Mouse (Mus musculus) limb, embryonic 13.5 days (tissue): ENCODE data around the gene Ptch1. TPM values are rescaled to one million over a fixed set of nuclear protein-coding genes. Genes with fewer than 3 reads are reported as not detected.
A peak's percentile ranks its signal among the peaks of the same experiment; 100 is the strongest.

Experiments
- ATAC-seq: fragments of 200-750 bp; cut with Nextera tagmentation; 2 replicates; pipeline ENCODE4 v1.8.0; 2017; ENCODE audit warnings: low read depth, moderate number of reproducible peaks, moderate TSS enrichment; ENCODE audit not compliant: low FRiP score
- H3K27ac ChIP-seq: fragments of 300-500 bp; sonication (generic); 2 replicates; pipeline ENCODE4 v1.5.1; 2015; ENCODE audit warnings: inconsistent platforms, mild to moderate bottlenecking, moderate library complexity
- H3K27me3 ChIP-seq: fragments of 300-500 bp; sonication (generic); 2 replicates; pipeline ENCODE4 v1.6.1; 2015; ENCODE audit warnings: mild to moderate bottlenecking, inconsistent platforms
- H3K36me3 ChIP-seq: fragments of 300-500 bp; sonication (generic); 2 replicates; pipeline ENCODE4 v1.6.1; 2015; ENCODE audit warnings: inconsistent platforms, mild to moderate bottlenecking, moderate library complexity
- H3K4me1 ChIP-seq: fragments of 300-500 bp; sonication (generic); 2 replicates; pipeline ENCODE4 v1.6.1; 2015; ENCODE audit warnings: inconsistent platforms
- H3K4me2 ChIP-seq: fragments of 300-500 bp; sonication (generic); replicated peaks from 2 replicates; pipeline ENCODE4 v1.6.1; 2015; ENCODE audit warnings: inconsistent platforms, mild to moderate bottlenecking, moderate library complexity
- H3K4me3 ChIP-seq: fragments of 300-500 bp; sonication (generic); 2 replicates; pipeline ENCODE4 v1.5.1; 2015; ENCODE audit warnings: moderate library complexity, mild to moderate bottlenecking, inconsistent platforms
- H3K9ac ChIP-seq: fragments of 300-500 bp; sonication (generic); 2 replicates; pipeline ENCODE4 v1.6.1; 2015; ENCODE audit warnings: mild to moderate bottlenecking, inconsistent platforms
- H3K9me3 ChIP-seq: fragments of 300-500 bp; sonication (generic); 2 replicates; pipeline ENCODE4 v1.6.1; 2016; ENCODE audit warnings: inconsistent platforms
- WGBS: fragments of 180-500 bp; shearing (Covaris S2); methylation state at CpG from one replicate; pipeline ENCODE4 v1.1.7; 2015; 5-methylcytosine and 5-hydroxymethylcytosine counted together
- polyA plus RNA-seq: library from polyadenylated mRNA; unstranded; fragments of >200 nt; fragmentation: Nextera tagmentation; extraction: Ambion mirVana; gene quantifications from 2 replicates; pipeline ENCODE4 v1.2.1, GENCODE M21; 2015

Gene Ptch1
- polyA plus RNA-seq, 1 experiment from 2014 or later = 27.4 TPM

- ATAC-seq = no peak
- Histone ChIP-seq H3K4me2 (no peak overlapping the region), H3K27me3 (no peaks in the 10 kb centered on the region), H3K9ac (no peak overlapping the region), H3K4me1 (peaks cover 53% of the 10 kb centered on the region), H3K9me3 (no peaks in the 10 kb centered on the region), H3K27ac (no peak overlapping the region), H3K4me3 (no peak overlapping the region), H3K36me3 (peaks cover 68% of the 10 kb centered on the region)
- WGBS = 79% methylated on average over 7 of the region's 7 CpGs
Measured at GRCm38 (mm10) chr13:63545291-63545690, 28.1 kb downstream of the Ptch1 start.

GRCm38 (mm10) chr13:63544967-63545253 lies 28.5 kb downstream of the Ptch1 start:
- H3K4me3 ChIP-seq = no peak overlapping the region
- no peaks in the 10 kb centered on the region for H3K9me3 ChIP-seq
- no peak for ATAC-seq
- H3K27ac ChIP-seq = no peak overlapping the region
- H3K27me3 ChIP-seq = no peaks in the 10 kb centered on the region
- no peak overlapping the region for H3K4me2 ChIP-seq
- no peak overlapping the region for H3K9ac ChIP-seq
- peaks cover 70% of the 10 kb centered on the region for H3K36me3 ChIP-seq
- H3K4me1 ChIP-seq = peaks cover 51% of the 10 kb centered on the region
- WGBS = 72% methylated on average over 5 of the region's 5 CpGs

- H3K27ac ChIP-seq = no peak overlapping the region
- peaks cover 45% of the 10 kb centered on the region for H3K4me1 ChIP-seq
- H3K27me3 ChIP-seq = no peaks in the 10 kb centered on the region
- no peak overlapping the region for H3K4me3 ChIP-seq
- peaks cover 76% of the 10 kb centered on the region for H3K36me3 ChIP-seq
- WGBS = 63% methylated on average over 13 of the region's 13 CpGs
- H3K9me3 ChIP-seq = no peaks in the 10 kb centered on the region
- H3K4me2 ChIP-seq = no peak overlapping the region
- ATAC-seq = no peak
- H3K9ac ChIP-seq = no peak overlapping the region
Measured at GRCm38 (mm10) chr13:63544119-63544966, 29.1 kb downstream of the Ptch1 start.

DNA sequence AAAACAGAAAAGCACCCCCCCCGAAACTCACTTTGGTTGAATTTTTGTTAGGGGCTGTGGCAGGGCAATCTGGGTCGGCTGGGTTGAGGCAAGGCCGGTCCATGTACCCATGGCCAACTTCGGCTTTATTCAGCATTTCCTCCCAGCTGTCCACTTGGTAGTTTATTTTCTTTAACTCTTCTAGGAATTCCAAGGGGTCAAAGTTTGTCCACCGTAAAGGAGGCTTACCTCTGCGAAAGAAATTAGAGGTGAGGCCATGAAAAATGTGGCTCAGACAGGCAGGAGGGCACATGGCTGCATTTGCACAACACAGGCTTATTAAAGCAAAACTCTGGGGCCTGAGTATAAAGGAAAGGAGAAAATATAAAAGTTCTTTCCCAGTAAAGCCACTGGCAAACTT lies 29.9 kb downstream of the Ptch1 start:
- H3K4me3 ChIP-seq = no peak overlapping the region
- no peak overlapping the region for H3K27ac ChIP-seq
- H3K9ac ChIP-seq = no peak overlapping the region
- H3K4me2 ChIP-seq = no peak overlapping the region
- no peaks in the 10 kb centered on the region for H3K27me3 ChIP-seq
- peaks cover 85% of the 10 kb centered on the region for H3K36me3 ChIP-seq
- 50% methylated on average over 6 of the region's 6 CpGs for WGBS
- peaks cover 36% of the 10 kb centered on the region for H3K4me1 ChIP-seq
- ATAC-seq = no peak
- no peaks in the 10 kb centered on the region for H3K9me3 ChIP-seq

DNA sequence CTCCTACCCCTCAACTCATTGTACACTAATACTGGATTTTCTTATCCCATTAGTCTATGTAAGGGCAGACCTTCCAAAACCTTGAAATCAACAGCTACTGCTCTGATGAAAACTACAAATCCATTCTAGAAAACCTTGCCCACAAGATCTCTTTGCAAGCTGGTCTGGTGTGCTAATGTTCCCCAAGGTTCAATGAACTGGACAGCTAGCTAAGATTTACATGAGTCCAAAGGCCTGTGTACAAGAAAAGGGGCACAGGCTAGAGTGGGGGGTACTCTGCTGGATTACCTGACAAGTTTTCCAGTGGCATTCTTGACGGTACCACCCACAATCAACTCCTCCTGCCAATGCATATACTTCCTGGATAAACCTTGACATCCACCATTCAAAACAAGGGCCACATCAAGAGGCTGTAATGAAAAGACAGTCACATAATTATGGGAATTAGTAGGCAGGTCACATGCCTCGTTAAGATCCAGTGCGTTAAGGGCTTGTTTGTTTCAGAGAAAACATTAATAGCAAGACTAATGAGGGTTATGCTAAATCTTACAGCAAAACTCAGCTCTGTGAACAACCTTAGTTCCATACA lies 30.5 kb downstream of the Ptch1 start:
- H3K27ac ChIP-seq = no peak overlapping the region
- WGBS = 50% methylated on average over 3 of the region's 3 CpGs
- peaks cover 86% of the 10 kb centered on the region for H3K36me3 ChIP-seq
- H3K27me3 ChIP-seq = no peaks in the 10 kb centered on the region
- H3K9me3 ChIP-seq = no peaks in the 10 kb centered on the region
- H3K4me3 ChIP-seq = no peak overlapping the region
- no peak overlapping the region for H3K4me2 ChIP-seq
- peaks cover 33% of the 10 kb centered on the region for H3K4me1 ChIP-seq
- H3K9ac ChIP-seq = no peak overlapping the region
- ATAC-seq = no peak

- no peaks in the 10 kb centered on the region for H3K27me3 ChIP-seq
- no peak overlapping the region for H3K4me3 ChIP-seq
- peaks cover 89% of the 10 kb centered on the region for H3K36me3 ChIP-seq
- H3K9ac ChIP-seq = no peak overlapping the region
- H3K9me3 ChIP-seq = no peaks in the 10 kb centered on the region
- H3K4me2 ChIP-seq = no peak overlapping the region
- no peak for ATAC-seq
- H3K4me1 ChIP-seq = peaks cover 43% of the 10 kb centered on the region
- no peak overlapping the region for H3K27ac ChIP-seq
Measured at GRCm38 (mm10) chr13:63541510-63541909, 31.9 kb downstream of the Ptch1 start.

DNA sequence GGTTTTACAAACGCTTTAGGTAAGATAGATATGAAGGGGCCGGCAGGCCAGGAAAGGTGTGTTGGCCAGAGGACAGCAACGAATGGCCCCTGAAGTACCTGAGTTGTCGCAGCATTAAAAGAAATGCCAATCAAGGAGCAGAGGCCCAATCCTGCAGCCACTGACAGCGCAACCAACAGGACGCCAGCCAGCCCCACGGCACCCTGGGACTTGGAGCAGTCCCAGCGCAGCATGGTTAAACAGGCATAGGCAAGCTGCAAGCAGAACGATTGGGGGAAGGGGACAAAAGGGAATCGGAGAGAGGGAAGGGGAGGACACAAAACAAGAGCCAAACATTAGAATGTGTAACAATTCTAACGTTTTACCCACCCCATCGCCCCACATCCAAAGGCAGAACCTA lies 32.8 kb downstream of the Ptch1 start:
- Histone ChIP-seq H3K4me1 (peaks cover 52% of the 10 kb centered on the region), H3K27me3 (no peaks in the 10 kb centered on the region), H3K4me2 (no peak overlapping the region), H3K9ac (no peak overlapping the region), H3K9me3 (no peaks in the 10 kb centered on the region), H3K36me3 (peaks cover 95% of the 10 kb centered on the region), H3K4me3 (no peak overlapping the region), H3K27ac (no peak overlapping the region)
- WGBS = 90% methylated on average over 12 of the region's 12 CpGs
- ATAC-seq = no peak

GRCm38 (mm10) chr13:63534981-63535380 lies 38.4 kb downstream of the Ptch1 start:
- H3K4me3 ChIP-seq = no peak overlapping the region
- H3K9ac ChIP-seq = no peak overlapping the region
- H3K27me3 ChIP-seq = no peaks in the 10 kb centered on the region
- peaks cover 45% of the 10 kb centered on the region for H3K4me1 ChIP-seq
- 52% methylated on average over 4 of the region's 4 CpGs for WGBS
- H3K4me2 ChIP-seq = no peak overlapping the region
- H3K36me3 ChIP-seq = peaks cover 99% of the 10 kb centered on the region
- peak overlapping the region; percentile 34; the same call in 1 of the 2 replicates for H3K27ac ChIP-seq
- no peak for ATAC-seq
- no peaks in the 10 kb centered on the region for H3K9me3 ChIP-seq

GRCm38 (mm10) chr13:63530857-63531256 lies 42.5 kb downstream of the Ptch1 start:
- Histone ChIP-seq H3K4me3 (no peak overlapping the region), H3K9ac (no peak overlapping the region), H3K27ac (no peak overlapping the region), H3K4me1 (peaks cover 70% of the 10 kb centered on the region), H3K27me3 (no peaks in the 10 kb centered on the region), H3K9me3 (no peaks in the 10 kb centered on the region), H3K36me3 (peaks cover 89% of the 10 kb centered on the region), H3K4me2 (no peak overlapping the region)
- WGBS = 85% methylated on average over 9 of the region's 9 CpGs
- no peak for ATAC-seq

GRCm38 (mm10) chr13:63530371-63530764 lies 43.0 kb downstream of the Ptch1 start:
- no peak overlapping the region for H3K4me2 ChIP-seq
- H3K9ac ChIP-seq = no peak overlapping the region
- H3K9me3 ChIP-seq = no peaks in the 10 kb centered on the region
- no peaks in the 10 kb centered on the region for H3K27me3 ChIP-seq
- peaks cover 70% of the 10 kb centered on the region for H3K4me1 ChIP-seq
- no peak overlapping the region for H3K4me3 ChIP-seq
- 56% methylated on average over 3 of the region's 3 CpGs for WGBS
- no peak for ATAC-seq
- peaks cover 89% of the 10 kb centered on the region for H3K36me3 ChIP-seq
- no peak overlapping the region for H3K27ac ChIP-seq

DNA sequence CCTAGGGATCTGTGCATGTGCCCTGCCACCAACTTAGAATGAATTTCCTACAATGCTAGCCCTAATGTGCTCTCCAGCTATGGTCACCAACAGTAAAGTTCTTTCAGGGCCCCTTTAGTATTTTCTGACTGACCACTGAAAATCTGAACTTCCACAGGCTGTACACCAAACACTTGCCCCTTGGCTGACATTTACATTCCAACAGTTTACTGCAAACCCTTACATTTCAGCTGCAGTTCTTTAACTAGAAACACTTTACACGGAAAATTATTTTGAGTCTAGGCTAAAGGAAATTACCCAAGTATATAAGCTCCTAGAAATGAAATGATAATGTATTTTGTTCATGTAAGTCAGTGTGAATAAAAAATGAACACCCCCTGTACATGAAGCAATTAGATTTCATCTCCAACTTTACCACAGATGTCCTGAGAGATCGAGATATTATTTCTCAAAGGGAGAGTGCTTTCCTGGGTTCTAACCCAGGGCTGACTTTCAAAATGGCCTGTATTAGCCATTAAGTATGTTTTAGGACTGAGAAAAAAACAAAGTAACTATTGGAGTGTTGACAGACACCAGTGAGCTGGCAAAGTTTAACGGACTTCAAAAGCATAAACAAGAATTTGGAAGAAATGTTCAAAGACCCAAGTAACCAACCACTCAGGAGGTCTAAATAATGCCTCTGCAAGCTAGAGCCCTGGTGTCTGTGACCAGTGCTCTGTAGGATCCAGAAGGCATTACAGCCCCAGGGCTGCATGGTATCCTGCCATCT lies 43.6 kb downstream of the Ptch1 start:
- Histone ChIP-seq H3K9ac (no peak overlapping the region), H3K4me1 (peaks cover 70% of the 10 kb centered on the region), H3K36me3 (peaks cover 87% of the 10 kb centered on the region), H3K4me2 (peak overlapping the region; percentile 23; the same call in 1 of the 2 replicates), H3K4me3 (no peak overlapping the region), H3K27me3 (no peaks in the 10 kb centered on the region), H3K9me3 (no peaks in the 10 kb centered on the region), H3K27ac (no peak overlapping the region)
- ATAC-seq = no peak
- WGBS = 37% methylated on average over 3 of the region's 3 CpGs

GRCm38 (mm10) chr13:63528852-63529251 lies 44.5 kb downstream of the Ptch1 start:
- peak overlapping the region; percentile 23 for H3K4me2 ChIP-seq
- peaks cover 86% of the 10 kb centered on the region for H3K36me3 ChIP-seq
- H3K4me1 ChIP-seq = peaks cover 79% of the 10 kb centered on the region
- no peak overlapping the region for H3K4me3 ChIP-seq
- H3K9me3 ChIP-seq = no peaks in the 10 kb centered on the region
- no peaks in the 10 kb centered on the region for H3K27me3 ChIP-seq
- peak overlapping the region; percentile 74 for H3K27ac ChIP-seq
- peak; percentile 10; the same call in 1 of the 2 replicates for ATAC-seq
- H3K9ac ChIP-seq = no peak overlapping the region; the same call in 1 of the 2 replicates
- 3% methylated on average over 2 of the region's 2 CpGs for WGBS
